Mouse (Mus musculus) neutrophil, adult 5-6 weeks (primary cell): Measurements from ENCODE around the gene Akt1s1. TPM values are rescaled to one million over a fixed set of nuclear protein-coding genes. Genes with fewer than 3 reads are reported as not detected.

Experiments used
- ATAC-seq: fragments of 151-379, 151-347 bp; 2 replicates; pipeline ENCODE4 v1.8.0; 2017; ENCODE audit warnings: mild to moderate bottlenecking, moderate TSS enrichment; ENCODE audit not compliant: insufficient number of reproducible peaks, poor library complexity, low FRiP score, severe bottlenecking; ENCODE audit errors: extremely low read depth
- total RNA-seq: library from RNA; stranded (forward); fragments of 200-1000 nt; gene quantifications from 2 replicates; pipeline ENCODE4 v1.2.3, GENCODE M21; 2017

The Akt1s1 gene
- total RNA-seq, 1 experiment from 2014 or later = 37.0 TPM

GRCm38 (mm10) chr7:44821666-44822448, 26.9 kb upstream of the Akt1s1 start:
- ATAC-seq = no peak

- no peak for ATAC-seq
Measured at GRCm38 (mm10) chr7:44823409-44823808, 25.4 kb upstream of the Akt1s1 start.

GRCm38 (mm10) chr7:44824872-44825271, 23.9 kb upstream of the Akt1s1 start:
- ATAC-seq = peak; percentile 80

DNA sequence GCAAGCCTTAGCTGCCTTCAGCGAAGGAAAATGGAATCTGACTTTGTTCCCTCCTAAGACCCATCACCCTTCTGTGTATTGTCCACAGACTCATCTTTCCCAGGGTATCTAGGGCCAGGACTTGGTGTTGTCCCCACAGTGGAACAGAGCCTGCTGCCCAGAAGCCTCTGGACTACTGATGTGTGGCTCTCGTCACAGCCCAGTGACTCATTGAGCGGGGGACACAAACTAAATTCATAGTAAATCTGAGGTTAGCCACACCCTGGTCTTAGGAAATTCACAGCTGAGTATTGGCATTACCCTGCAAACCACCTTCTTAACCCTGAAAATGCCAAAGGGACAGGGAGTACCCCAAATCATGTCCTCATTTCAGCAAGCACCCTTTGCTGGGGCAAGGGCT, 22.0 kb upstream of the Akt1s1 start:
- ATAC-seq = no peak

DNA sequence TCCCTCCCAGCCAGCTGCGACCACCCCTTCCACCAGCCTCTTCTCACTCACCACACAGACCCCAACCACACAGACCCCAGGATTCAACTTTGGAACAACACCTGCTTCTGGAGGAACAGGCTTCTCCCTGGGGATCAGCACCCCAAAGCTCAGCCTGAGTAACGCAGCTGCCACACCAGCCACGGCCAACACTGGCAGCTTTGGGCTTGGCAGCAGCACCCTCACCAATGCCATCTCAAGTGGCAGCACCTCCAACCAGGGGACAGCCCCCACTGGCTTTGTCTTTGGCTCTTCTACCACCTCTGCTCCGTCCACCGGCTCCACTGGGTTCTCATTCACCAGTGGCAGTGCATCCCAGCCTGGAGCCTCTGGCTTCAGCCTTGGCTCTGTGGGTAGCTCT, 20.1 kb upstream of the Akt1s1 start:
- ATAC-seq = no peak

DNA sequence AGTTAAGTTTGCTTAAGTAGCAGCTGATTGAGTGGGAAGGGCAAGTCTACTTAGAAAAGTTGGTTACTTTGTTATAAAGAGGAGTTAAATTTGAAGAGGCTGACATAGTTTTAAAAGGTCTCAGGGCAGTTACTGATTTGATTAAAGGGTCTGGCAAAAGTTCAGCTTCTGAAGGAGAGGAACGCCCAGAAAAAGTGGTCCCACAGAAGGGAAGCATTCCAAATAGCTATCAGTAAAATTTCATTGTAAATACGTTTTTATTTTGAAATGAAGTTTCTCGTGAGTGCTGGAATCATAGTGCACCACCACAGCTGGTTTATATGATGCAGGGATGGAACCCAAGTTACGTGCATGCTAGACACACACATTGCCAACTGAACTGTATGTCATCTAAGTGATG, 16.0 kb upstream of the Akt1s1 start:
- ATAC-seq = no peak

GRCm38 (mm10) chr7:44835373-44836015, 13.3 kb upstream of the Akt1s1 start:
- ATAC-seq = peak; percentile 18; the same call in 1 of the 2 replicates

DNA sequence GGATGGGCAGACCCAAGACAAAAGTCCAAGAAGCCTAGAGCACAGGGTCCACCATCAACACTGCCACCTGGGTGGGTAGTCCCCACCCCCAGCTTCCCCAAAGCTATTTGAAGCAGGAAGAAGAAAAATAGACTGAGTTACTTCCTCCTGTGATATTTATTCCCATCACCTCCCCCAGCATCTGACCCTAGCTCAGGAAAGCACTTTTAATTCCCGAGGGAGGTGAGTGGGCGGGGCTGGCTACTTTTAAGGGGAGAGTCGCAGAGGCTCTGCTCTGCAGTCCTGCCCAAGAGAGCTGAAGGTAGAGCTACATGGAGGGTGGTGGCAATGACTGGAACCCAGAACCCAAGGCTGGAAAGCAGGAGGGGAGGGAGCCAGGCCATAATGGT, 12.8 kb upstream of the Akt1s1 start:
- ATAC-seq = no peak

GRCm38 (mm10) chr7:44836423-44837053, 12.3 kb upstream of the Akt1s1 start:
- no peak for ATAC-seq

DNA sequence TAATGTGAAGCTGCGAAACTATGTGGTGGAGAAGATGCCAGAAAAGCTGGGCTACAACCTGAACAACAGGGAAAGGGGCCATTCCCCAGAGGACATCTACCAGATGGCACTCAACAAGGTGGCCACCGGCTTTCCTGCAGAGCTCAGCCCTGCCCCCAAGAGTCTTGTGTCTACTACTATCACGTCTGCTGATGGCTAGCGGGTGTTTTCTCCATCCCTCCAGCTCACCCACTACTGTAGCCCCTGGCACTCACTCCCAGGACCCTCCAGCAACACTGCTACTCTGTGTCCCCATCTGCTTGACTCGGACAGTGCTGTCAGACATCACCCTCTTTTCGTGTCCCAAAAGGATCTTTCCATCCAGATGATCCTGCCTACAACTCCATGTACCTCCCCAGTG, 10.7 kb upstream of the Akt1s1 start:
- no peak for ATAC-seq

- ATAC-seq = no peak
Measured at GRCm38 (mm10) chr7:44839171-44839490, 9.7 kb upstream of the Akt1s1 start.

DNA sequence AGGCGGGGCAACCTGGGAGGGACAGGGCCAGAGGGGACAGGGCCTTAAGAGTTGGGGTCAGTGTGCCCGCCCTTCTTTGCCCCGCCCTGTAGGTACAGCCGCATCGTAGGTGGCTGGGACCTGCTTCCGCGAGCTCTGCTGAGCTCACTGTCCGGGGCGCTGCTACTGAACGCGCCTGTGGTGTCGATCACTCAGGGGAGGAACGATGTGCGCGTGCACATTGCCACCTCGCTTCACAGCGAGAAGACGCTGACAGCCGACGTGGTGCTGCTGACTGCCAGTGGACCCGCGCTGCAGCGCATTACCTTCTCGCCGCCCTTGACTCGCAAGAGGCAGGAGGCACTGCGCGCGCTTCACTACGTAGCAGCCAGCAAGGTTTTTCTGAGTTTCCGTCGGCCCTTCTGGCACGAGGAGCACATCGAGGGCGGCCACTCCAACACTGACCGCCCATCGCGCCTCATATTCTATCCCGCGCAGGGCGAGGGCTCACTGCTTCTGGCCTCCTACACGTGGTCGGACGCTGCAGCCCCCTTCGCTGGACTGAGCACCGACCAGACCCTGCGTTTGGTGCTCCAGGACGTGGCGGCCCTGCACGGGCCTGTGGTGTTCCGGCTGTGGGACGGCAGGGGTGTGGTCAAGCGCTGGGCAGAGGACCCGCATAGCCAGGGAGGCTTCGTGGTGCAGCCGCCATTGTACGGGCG, 9.2 kb upstream of the Akt1s1 start:
- ATAC-seq = peak; percentile 49

GRCm38 (mm10) chr7:44840426-44840825, 8.4 kb upstream of the Akt1s1 start:
- peak; percentile 2; the same call in 1 of the 2 replicates for ATAC-seq

DNA sequence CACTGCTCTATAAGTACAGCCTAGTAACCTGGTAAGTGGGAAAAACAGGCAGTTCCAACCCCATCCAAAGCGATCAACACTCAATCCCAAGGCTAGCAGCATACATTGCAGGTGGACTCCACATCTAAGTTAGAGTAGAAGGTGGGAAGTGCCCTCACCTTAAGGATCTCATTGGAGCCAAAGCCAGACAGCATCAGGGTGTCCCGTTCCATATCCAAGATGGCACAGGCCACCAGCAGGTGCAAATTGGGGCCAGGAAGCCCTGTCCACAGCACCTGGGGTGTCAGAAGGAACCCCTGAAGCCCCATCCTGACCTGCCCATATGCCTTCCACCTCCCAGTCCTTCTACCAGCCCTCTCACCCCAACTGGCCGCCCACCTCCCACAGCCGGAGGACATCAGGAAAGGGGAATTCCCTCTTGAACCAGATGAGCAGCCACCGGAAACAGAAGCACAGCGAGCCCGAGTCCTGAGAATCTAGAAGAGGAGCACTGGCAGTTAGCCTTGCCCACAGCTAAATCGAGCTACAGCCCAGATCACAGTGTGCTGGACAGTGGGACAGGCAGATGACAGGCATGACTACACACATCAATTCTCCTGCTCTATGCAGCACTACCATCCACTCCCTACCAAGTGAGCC, 6.8 kb upstream of the Akt1s1 start:
- no peak for ATAC-seq

GRCm38 (mm10) chr7:44845006-44845405, 3.8 kb upstream of the Akt1s1 start:
- ATAC-seq = no peak

GRCm38 (mm10) chr7:44846804-44847203, 2.0 kb upstream of the Akt1s1 start:
- no peak for ATAC-seq

DNA sequence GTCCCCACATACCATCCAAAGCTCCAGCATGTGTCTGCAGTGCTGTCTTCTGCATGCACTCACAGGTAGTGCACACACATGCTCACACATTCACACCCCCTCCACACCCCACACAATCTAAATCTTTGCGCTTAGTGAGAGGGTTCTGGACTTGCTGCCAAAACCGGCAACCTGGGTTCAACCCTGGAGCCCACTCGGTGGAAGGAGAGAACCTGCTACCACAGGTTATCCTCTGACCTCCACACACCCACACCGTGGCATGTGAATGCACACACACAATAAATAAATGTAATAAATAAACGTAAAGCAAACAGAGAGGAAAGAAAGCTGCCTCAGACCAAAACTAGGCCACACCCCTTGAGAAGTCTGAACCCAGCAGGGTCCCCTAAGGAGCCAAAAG, 1.0 kb upstream of the Akt1s1 start:
- no peak for ATAC-seq

DNA sequence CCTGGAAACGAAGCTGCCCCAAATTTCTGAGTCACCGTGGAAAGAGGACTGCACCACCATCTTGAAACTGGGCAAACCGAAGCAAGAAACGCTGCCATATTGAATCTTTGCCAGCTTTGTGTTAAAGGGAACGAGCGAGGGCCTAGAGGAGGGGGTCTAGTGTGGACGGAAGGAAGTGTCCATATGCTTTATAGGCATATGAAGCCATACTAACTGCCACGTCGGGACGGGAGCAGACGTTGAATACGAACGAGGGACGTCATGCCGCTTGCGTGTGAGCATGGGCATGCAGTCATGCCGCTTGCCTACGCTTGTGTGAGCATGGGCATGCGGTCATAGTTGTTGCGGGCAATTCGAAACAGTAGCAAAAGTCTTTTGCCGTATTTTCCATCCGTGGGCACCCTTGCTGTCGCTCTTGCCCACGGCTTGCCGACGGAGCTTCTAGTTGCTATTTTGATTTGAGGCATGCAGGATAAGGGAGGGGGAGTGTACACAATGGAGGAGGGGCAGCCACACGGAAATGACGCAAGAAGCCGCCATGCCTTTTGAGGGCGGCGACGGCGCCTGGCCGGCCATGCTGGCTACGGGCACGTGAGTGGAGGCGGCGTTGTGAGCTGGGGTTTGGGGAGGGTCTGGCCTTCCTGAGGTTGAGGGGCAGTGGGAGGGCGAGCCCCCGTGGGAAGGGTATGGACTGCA, 773 bp downstream of the Akt1s1 start:
- peak; percentile 39 for ATAC-seq

DNA sequence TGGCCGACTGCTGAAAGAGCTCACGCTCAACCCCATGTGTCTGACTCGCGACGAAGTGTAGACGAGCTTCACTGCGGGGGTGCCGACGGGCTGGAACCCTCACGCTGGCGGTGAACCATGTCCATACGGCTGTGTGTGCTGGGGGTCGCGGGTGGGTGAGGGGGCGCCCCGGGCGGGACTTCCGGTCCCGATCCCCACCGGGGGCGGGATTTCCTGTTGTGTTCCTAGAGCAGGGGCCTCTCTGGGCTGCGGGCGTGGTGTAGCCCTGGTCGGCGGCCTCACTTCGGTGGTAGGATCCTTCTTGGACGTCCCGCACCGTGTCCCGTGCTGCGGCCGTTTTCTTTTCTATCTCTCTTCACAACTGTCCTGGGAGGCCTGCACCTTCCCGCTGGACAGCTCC, 1.4 kb downstream of the Akt1s1 start:
- ATAC-seq = no peak
